Mouse (Mus musculus): Measurements from ENCODE around the gene Prn. TPM values are rescaled to one million over a fixed set of nuclear protein-coding genes. Genes with fewer than 3 reads are reported as not detected.

The Prn gene
- total and polyA plus RNA-seq, 3 experiments: not detected

- DNase-seq (ENCODE audit: low read depth, low spot score): no peak
- TF ChIP-seq JUND (IDR thresholded peaks at IDR 0.05; ENCODE audit: low read depth, low read length): no peak
- no peak overlapping the region for H3K27ac ChIP-seq (ENCODE audit: control insufficient read depth, low read depth, low read length)
- no peak overlapping the region for H3K9ac ChIP-seq (ENCODE audit: control insufficient read depth, low read depth, low read length, poor library complexity, severe bottlenecking)
- no peaks in the 10 kb centered on the region for H3K79me2 ChIP-seq (ENCODE audit: control insufficient read depth, insufficient read depth, low read length, poor library complexity)
- no peaks in the 10 kb centered on the region; a peak in 1 of 4 replicates for H3K4me1 ChIP-seq (ENCODE audit: control insufficient read depth in 1 of 2, insufficient read depth in 2 of 2, low read length in 2 of 2)
- H3K27me3 ChIP-seq (ENCODE audit: control insufficient read depth in 1 of 2, insufficient read depth in 2 of 2, low read length in 2 of 2): no peaks in the 10 kb centered on the region
- H3K9me3 ChIP-seq (replicated peaks; ENCODE audit: insufficient read depth, low read length): no peaks in the 10 kb centered on the region
- H3K4me3 ChIP-seq (ENCODE audit: control insufficient read depth in 1 of 2, insufficient read depth in 1 of 2, low read depth in 2 of 2, low read length in 2 of 2): no peak overlapping the region
- no peaks in the 10 kb centered on the region; a peak in 1 of 4 replicates for H3K36me3 ChIP-seq (ENCODE audit: control insufficient read depth in 1 of 2, insufficient read depth in 2 of 2, low read length in 2 of 2)
These were observed 36.0 kb downstream of the Prn start for GRCm38 (mm10) chr2:131945765-131946164.

GRCm38 (mm10) chr2:131946351-131946750 is 36.6 kb downstream of the Prn start:
- TF ChIP-seq NRF1 (IDR thresholded peaks at IDR 0.05; ENCODE audit: insufficient read depth, low read depth, low read length, poor library complexity, severe bottlenecking): no peak
- no peak overlapping the region for H3K27ac ChIP-seq (ENCODE audit: control insufficient read depth, low read depth, low read length)
- H3K4me3 ChIP-seq (ENCODE audit: control insufficient read depth in 1 of 2, insufficient read depth in 1 of 2, low read depth in 2 of 2, low read length in 2 of 2): no peak overlapping the region
- H3K9me3 ChIP-seq (replicated peaks; ENCODE audit: insufficient read depth, low read length): no peaks in the 10 kb centered on the region
- no peak for DNase-seq (ENCODE audit: low read depth, low spot score)
- no peaks in the 10 kb centered on the region for H3K79me2 ChIP-seq (ENCODE audit: control insufficient read depth, insufficient read depth, low read length, poor library complexity)
- no peak overlapping the region for H3K9ac ChIP-seq (ENCODE audit: control insufficient read depth, low read depth, low read length, poor library complexity, severe bottlenecking)
- no peaks in the 10 kb centered on the region for H3K4me1 ChIP-seq (ENCODE audit: control insufficient read depth in 1 of 2, insufficient read depth in 2 of 2, low read length in 2 of 2)
- H3K27me3 ChIP-seq (ENCODE audit: control insufficient read depth in 1 of 2, insufficient read depth in 2 of 2, low read length in 2 of 2): no peaks in the 10 kb centered on the region
- H3K36me3 ChIP-seq (ENCODE audit: control insufficient read depth in 1 of 2, insufficient read depth in 2 of 2, low read length in 2 of 2): no peaks in the 10 kb centered on the region

- TF ChIP-seq GABPA (IDR thresholded peaks at IDR 0.05; ENCODE audit: low read depth, low read length) (no peak), ETS1 (IDR thresholded peaks at IDR 0.05; ENCODE audit: low read depth, low read length) (no peak), ZKSCAN1 (IDR thresholded peaks at IDR 0.05; ENCODE audit: low read depth, low read length) (no peak), ZC3H11A (IDR thresholded peaks at IDR 0.05; ENCODE audit: low read depth, low read length) (no peak), ELF1 (IDR thresholded peaks at IDR 0.05; ENCODE audit: low read depth, low read length) (no peak), TAL1 (IDR thresholded peaks at IDR 0.05; ENCODE audit: low read length) (no peak), ZNF384 (IDR thresholded peaks at IDR 0.05; ENCODE audit: low read depth, low read length) (no peak)
- Histone ChIP-seq H3K4me1 (ENCODE audit: control insufficient read depth in 1 of 2, insufficient read depth in 2 of 2, low read length in 2 of 2) (no peaks in the 10 kb centered on the region), H3K36me3 (ENCODE audit: control insufficient read depth in 1 of 2, insufficient read depth in 2 of 2, low read length in 2 of 2) (no peaks in the 10 kb centered on the region), H3K4me3 (ENCODE audit: control insufficient read depth in 1 of 2, insufficient read depth in 1 of 2, low read depth in 2 of 2, low read length in 2 of 2) (no peak overlapping the region), H3K9me3 (replicated peaks; ENCODE audit: insufficient read depth, low read length) (no peaks in the 10 kb centered on the region), H3K27ac (ENCODE audit: control insufficient read depth, low read depth, low read length) (no peak overlapping the region), H3K27me3 (ENCODE audit: control insufficient read depth in 1 of 2, insufficient read depth in 2 of 2, low read length in 2 of 2) (no peaks in the 10 kb centered on the region), H3K9ac (ENCODE audit: control insufficient read depth, low read depth, low read length, poor library complexity, severe bottlenecking) (no peak overlapping the region), H3K79me2 (ENCODE audit: control insufficient read depth, insufficient read depth, low read length, poor library complexity) (no peaks in the 10 kb centered on the region)
- DNase-seq (ENCODE audit: low read depth, low spot score): no peak
These were observed 38.4 kb downstream of the Prn start for GRCm38 (mm10) chr2:131948156-131948555.
